Mouse (Mus musculus) CD4-positive, CD25-positive, alpha-beta regulatory T cell, adult 4 months (primary cell): ENCODE results near the gene Sgce. TPM values are rescaled to one million over a fixed set of nuclear protein-coding genes. Genes with fewer than 3 reads are reported as not detected.

Experiments
- ATAC-seq: one replicate; pipeline ENCODE4 v1.8.0; 2017
- polyA plus RNA-seq, 2 experiments: library from polyadenylated mRNA; unstranded; fragments of 100-300 nt; shearing (Covaris generic); gene quantifications; one replicate each; pipeline ENCODE4 v1.2.1; 2017

The Sgce gene
- polyA plus RNA-seq, 2 experiments from 2014 or later: 0.15 TPM; not detected in 1

DNA sequence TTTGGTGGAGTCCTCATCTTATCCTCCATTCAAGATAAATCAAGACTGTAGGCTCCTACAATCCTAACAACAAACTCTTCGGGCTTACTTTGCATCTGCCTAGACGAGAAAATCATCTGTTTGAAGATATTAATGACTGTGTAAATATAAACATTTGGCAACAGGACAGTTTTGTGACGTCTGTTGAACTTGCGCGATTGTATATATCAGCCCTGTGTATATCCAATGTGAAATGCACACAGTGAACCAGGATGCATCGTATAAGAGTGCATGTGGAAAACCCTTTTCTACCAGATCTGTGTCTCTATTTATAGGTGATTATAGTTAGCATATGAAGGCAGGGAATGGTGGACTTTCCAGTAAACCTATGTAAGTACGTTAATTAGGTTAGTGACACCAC lies 104.9 kb downstream of the Sgce start:
- ATAC-seq: no peak

DNA sequence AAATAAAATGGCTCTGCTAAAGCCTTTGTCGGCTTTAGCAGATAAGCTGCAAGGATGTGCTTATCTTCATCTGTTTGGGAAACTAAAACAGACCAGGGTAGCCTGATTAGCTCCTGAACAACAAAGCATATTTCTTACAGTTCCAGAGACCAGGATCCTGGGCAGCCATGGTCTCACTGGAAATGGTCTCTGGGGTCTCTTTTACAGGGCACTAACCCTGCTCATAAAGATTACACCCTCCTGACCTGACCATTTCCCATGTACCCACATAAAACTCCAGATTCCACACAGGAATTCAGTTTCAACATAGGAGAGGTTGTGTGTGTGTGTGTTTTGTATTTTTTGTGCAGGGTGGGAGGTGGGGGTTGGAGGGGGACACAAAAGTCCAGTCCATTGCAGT lies 112.2 kb downstream of the Sgce start:
- no peak for ATAC-seq

DNA sequence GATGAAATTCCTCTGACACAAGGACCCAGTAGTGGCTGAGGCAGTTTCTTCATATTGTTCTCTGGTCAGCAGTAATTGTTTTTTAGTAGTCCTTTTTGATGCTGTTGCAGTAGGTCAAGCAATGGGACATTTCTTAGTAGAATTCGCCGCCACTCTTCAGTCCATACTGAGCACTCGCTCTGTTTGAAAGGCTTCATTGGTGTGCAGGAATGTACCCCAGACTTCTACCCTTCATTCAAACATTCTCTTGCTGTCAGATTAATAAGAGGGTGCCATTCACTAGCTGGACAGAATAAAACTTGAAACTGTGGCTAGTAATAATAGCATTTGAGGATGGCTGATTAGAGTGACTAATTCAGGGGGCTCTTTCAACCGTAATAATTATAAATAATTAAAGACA lies 113.8 kb downstream of the Sgce start:
- no peak for ATAC-seq

DNA sequence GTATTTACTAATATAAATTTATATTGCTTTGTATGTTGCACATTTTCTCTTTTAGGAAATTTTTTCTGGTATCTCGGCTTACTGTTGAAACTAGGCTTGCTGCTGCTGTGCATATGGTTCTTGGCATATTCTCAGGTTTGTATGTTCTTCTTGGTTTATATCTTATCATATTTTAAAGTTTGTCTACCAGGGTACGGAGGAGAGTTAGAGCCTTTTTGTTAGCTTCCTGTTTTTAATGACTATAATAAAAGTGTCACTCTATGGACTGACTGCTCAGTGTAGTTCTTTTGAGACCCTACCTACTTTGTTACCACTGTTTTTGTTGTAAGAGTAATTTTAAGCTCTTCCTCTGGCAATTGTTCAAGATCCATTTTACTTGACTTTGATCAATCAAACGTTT lies 115.5 kb downstream of the Sgce start:
- ATAC-seq: no peak

Other genes starting within 250 kb of the Sgce start
- gene Col1a2, start 242.4 kb downstream of the Sgce start, polyA plus RNA-seq: under 1 TPM in 1 of 2 experiments, not detected in 1; 0.14 TPM
- 10 to 100 TPM; 10.1 to 12.2 TPM for gene Casd1, start 146.4 kb downstream of the Sgce start, polyA plus RNA-seq
- not detected for gene Peg10, start 99 bp upstream of the Sgce start, polyA plus RNA-seq
- gene Ppp1r9a, start 155.7 kb upstream of the Sgce start, polyA plus RNA-seq: under 1 TPM in 1 of 2 experiments, not detected in 1; 0.04 TPM